Mouse (Mus musculus) CH12.LX (cell line): Measurements from ENCODE around the gene Hsd11b2. TPM values are rescaled to one million over a fixed set of nuclear protein-coding genes. Genes with fewer than 3 reads are reported as not detected.

Source experiments
- DNase-seq: peaks from one replicate; pipeline ENCODE4 v3.0.0-alpha.2; 2013; ENCODE audit errors: extremely low read depth
- H3K27ac ChIP-seq: 2 replicates; pipeline ENCODE4 v1.5.1; 2012; ENCODE audit warnings: low read depth, mild to moderate bottlenecking, control low read depth, moderate library complexity; ENCODE audit not compliant: insufficient read depth
- H3K27me3 ChIP-seq: replicated peaks from 2 replicates; pipeline ENCODE3; 2012; ENCODE audit warnings: inconsistent platforms
- H3K36me3 ChIP-seq, 2 experiments: replicated peaks in 1 of 2; 2 replicates each; pipeline versions ENCODE3 to v1.6.1; 2012; ENCODE audit warnings: inconsistent platforms in 1 of 2, low read length in 1 of 2, mild to moderate bottlenecking in 1 of 2, mixed read lengths in 1 of 2, moderate library complexity in 1 of 2; ENCODE audit not compliant: control insufficient read depth in 1 of 2, insufficient read depth in 1 of 2
- H3K4me1 ChIP-seq, 2 experiments: 2 replicates each; pipeline ENCODE4 v1.6.1; 2012; ENCODE audit warnings: inconsistent platforms in 1 of 2, moderate library complexity in 1 of 2; ENCODE audit not compliant: insufficient read depth in 2 of 2, control insufficient read depth in 1 of 2
- H3K4me2 ChIP-seq: 2 replicates; pipeline ENCODE4 v1.6.1; 2012; ENCODE audit warnings: low read depth, mild to moderate bottlenecking, control low read depth; ENCODE audit not compliant: poor library complexity, insufficient read depth, severe bottlenecking
- H3K4me3 ChIP-seq, 3 experiments: fragments of 150-350 bp in 1 of 3; sonication (generic) in 1 of 3; replicated peaks in 1 of 3; 2 replicates each; pipeline versions ENCODE3 to v1.5.1; 2011 to 2012; ENCODE audit warnings: low read depth in 2 of 3, low read length in 2 of 3, mild to moderate bottlenecking in 2 of 3, moderate library complexity in 2 of 3, control low read depth in 1 of 3, improper control_type of control experiment in 1 of 3, inconsistent platforms in 1 of 3, mixed read lengths in 1 of 3; ENCODE audit not compliant: poor library complexity in 1 of 3
- H3K79me2 ChIP-seq: replicated peaks from 2 replicates; pipeline ENCODE4 v1.6.1; 2012; ENCODE audit warnings: mild to moderate bottlenecking, moderate library complexity; ENCODE audit not compliant: control insufficient read depth, poor library complexity, insufficient read depth, severe bottlenecking; ENCODE audit errors: extremely low read depth
- H3K9ac ChIP-seq: 2 replicates; pipeline ENCODE4 v1.6.1; 2012; ENCODE audit warnings: low read depth, mild to moderate bottlenecking, control low read depth, moderate library complexity; ENCODE audit not compliant: insufficient read depth
- H3K9me3 ChIP-seq: replicated peaks from 2 replicates; pipeline ENCODE3; 2012; ENCODE audit warnings: low read length, inconsistent platforms, mixed read lengths
- CHD1 ChIP-seq: IDR thresholded peaks from 2 replicates; pipeline ENCODE4 v1.6.1; 2012; ENCODE audit warnings: low read depth, low read length, improper control_type of control experiment, inconsistent platforms
- CHD2 ChIP-seq: IDR thresholded peaks from 2 replicates; pipeline ENCODE4 v1.6.1; 2011; ENCODE audit warnings: low read length, improper control_type of control experiment
- E2F4 ChIP-seq: IDR thresholded peaks from 2 replicates; pipeline ENCODE4 v1.6.1; 2011; ENCODE audit warnings: low read depth, low read length, improper control_type of control experiment; ENCODE audit not compliant: insufficient replicate concordance
- EP300 ChIP-seq: IDR thresholded peaks from 2 replicates; pipeline ENCODE4 v1.6.1; 2011; ENCODE audit warnings: low read length, improper control_type of control experiment
- ETS1 ChIP-seq: conservative IDR thresholded peaks from 2 replicates; pipeline ENCODE4 v1.6.1; 2012; ENCODE audit warnings: low read depth, mild to moderate bottlenecking, inconsistent platforms, low read length, improper control_type of control experiment, moderate library complexity
- GABPA ChIP-seq: IDR thresholded peaks from 2 replicates; pipeline ENCODE4 v1.6.1; 2012; ENCODE audit warnings: low read depth, low read length, improper control_type of control experiment, inconsistent platforms; ENCODE audit not compliant: insufficient replicate concordance
- HCFC1 ChIP-seq: IDR thresholded peaks from 2 replicates; pipeline ENCODE4 v1.6.1; 2012; ENCODE audit warnings: low read depth, mild to moderate bottlenecking, inconsistent platforms, low read length, improper control_type of control experiment
- JUN ChIP-seq: IDR thresholded peaks from 2 replicates; pipeline ENCODE4 v1.6.1; 2011; ENCODE audit warnings: low read depth, mild to moderate bottlenecking, low read length, improper control_type of control experiment, moderate library complexity; ENCODE audit not compliant: insufficient read depth
- JUND ChIP-seq: conservative IDR thresholded peaks from 2 replicates; pipeline ENCODE4 v1.6.1; 2011; ENCODE audit warnings: low read depth, low read length, improper control_type of control experiment
- MAFK ChIP-seq: IDR thresholded peaks from 2 replicates; pipeline ENCODE4 v1.6.1; 2011; ENCODE audit warnings: low read length, improper control_type of control experiment; ENCODE audit not compliant: insufficient replicate concordance
- MAX ChIP-seq: IDR thresholded peaks from 2 replicates; pipeline ENCODE4 v1.6.1; 2011; ENCODE audit warnings: low read length, improper control_type of control experiment
- MAZ ChIP-seq: IDR thresholded peaks from 2 replicates; pipeline ENCODE4 v1.6.1; 2012; ENCODE audit warnings: low read depth, mild to moderate bottlenecking, inconsistent platforms, low read length, improper control_type of control experiment, moderate library complexity
- MEF2A ChIP-seq: IDR thresholded peaks from 2 replicates; pipeline ENCODE4 v1.6.1; 2014; ENCODE audit warnings: low read depth, mild to moderate bottlenecking, inconsistent platforms, low read length, improper control_type of control experiment, borderline replicate concordance
- MYC ChIP-seq: IDR thresholded peaks from 2 replicates; pipeline ENCODE4 v1.6.1; 2011; ENCODE audit warnings: low read depth, mild to moderate bottlenecking, improper control_type of control experiment, low read length
- NELFE ChIP-seq: IDR thresholded peaks from 2 replicates; pipeline ENCODE4 v1.6.1; 2011; ENCODE audit warnings: low read depth, low read length, improper control_type of control experiment
- POLR2A ChIP-seq: IDR thresholded peaks from 2 replicates; pipeline ENCODE4 v1.6.1; 2011; ENCODE audit warnings: low read depth, mild to moderate bottlenecking, improper control_type of control experiment, low read length
- POLR2AphosphoS2 ChIP-seq: IDR thresholded peaks from 2 replicates; pipeline ENCODE4 v1.6.1; 2011; ENCODE audit warnings: low read depth, low read length, improper control_type of control experiment
- RAD21 ChIP-seq: IDR thresholded peaks from 2 replicates; pipeline ENCODE4 v1.6.1; 2011; ENCODE audit warnings: low read depth, mild to moderate bottlenecking, low read length, improper control_type of control experiment, moderate library complexity
- RCOR1 ChIP-seq: conservative IDR thresholded peaks from 2 replicates; pipeline ENCODE4 v1.6.1; 2012; ENCODE audit warnings: low read depth, mild to moderate bottlenecking, inconsistent platforms, low read length, improper control_type of control experiment
- SIN3A ChIP-seq: IDR thresholded peaks from 2 replicates; pipeline ENCODE4 v1.6.1; 2012; ENCODE audit warnings: low read length, improper control_type of control experiment, inconsistent platforms
- SMC3 ChIP-seq: IDR thresholded peaks from 2 replicates; pipeline ENCODE4 v1.6.1; 2011; ENCODE audit warnings: low read depth, low read length, improper control_type of control experiment
- TCF12 ChIP-seq: IDR thresholded peaks from 2 replicates; pipeline ENCODE4 v1.6.1; 2014; ENCODE audit warnings: low read depth, mild to moderate bottlenecking, inconsistent platforms, low read length, improper control_type of control experiment
- UBTF ChIP-seq: IDR thresholded peaks from 2 replicates; pipeline ENCODE4 v1.6.1; 2012; ENCODE audit warnings: low read depth, mild to moderate bottlenecking, inconsistent platforms, low read length, improper control_type of control experiment, moderate library complexity
- USF1 ChIP-seq: IDR thresholded peaks from 2 replicates; pipeline ENCODE4 v1.6.1; 2014; ENCODE audit warnings: low read depth, mild to moderate bottlenecking, inconsistent platforms, low read length, improper control_type of control experiment
- USF2 ChIP-seq: conservative IDR thresholded peaks from 2 replicates; pipeline ENCODE4 v1.6.1; 2011; ENCODE audit warnings: low read depth, low read length, improper control_type of control experiment
- ZC3H11A ChIP-seq: IDR thresholded peaks from 2 replicates; pipeline ENCODE4 v1.6.1; 2012; ENCODE audit warnings: low read depth, mild to moderate bottlenecking, inconsistent platforms, low read length, improper control_type of control experiment
- ZMIZ1 ChIP-seq: IDR thresholded peaks from 2 replicates; pipeline ENCODE4 v1.6.1; 2012; ENCODE audit warnings: low read depth, mild to moderate bottlenecking, inconsistent platforms, low read length, improper control_type of control experiment
- dilution Hi-C: fragments of 300-500 bp; cut with MboI; formaldehyde crosslinking; loops from 2 replicates; pipeline ENCODE4 v1.14.3; 2020; ENCODE audit warnings: low sequenced_read_pairs; ENCODE audit not compliant: extremely low pct_unique_long_range_greater_than_20kb, extremely low pct_ligation_motif_present
- in situ Hi-C: fragments of 300-500 bp; cut with MboI; formaldehyde crosslinking; loops from 3 replicates; pipeline ENCODE4 v1.14.3; 2019; ENCODE audit warnings: low sequenced_read_pairs, low pct_ligation_motif_present, low pct_unique_long_range_greater_than_20kb, mixed read lengths
- polyA plus RNA-seq: library from polyadenylated mRNA; unstranded; fragments of >175 nt; gene quantifications from 2 replicates; pipeline ENCODE4 v1.2.1, GENCODE M21; 2012; ENCODE audit warnings: low read depth; ENCODE audit not compliant: insufficient read length
- total RNA-seq, 2 experiments: library from RNA; depleted of rRNA; stranded (reverse); fragments of 300-350 nt in 1 of 2; fragments of >200 nt in 1 of 2; gene quantifications; 2 replicates each; pipeline ENCODE4 v1.2.3; 2012 to 2014

Gene Hsd11b2
- total and polyA plus RNA-seq, 3 experiments = not detected

DNA sequence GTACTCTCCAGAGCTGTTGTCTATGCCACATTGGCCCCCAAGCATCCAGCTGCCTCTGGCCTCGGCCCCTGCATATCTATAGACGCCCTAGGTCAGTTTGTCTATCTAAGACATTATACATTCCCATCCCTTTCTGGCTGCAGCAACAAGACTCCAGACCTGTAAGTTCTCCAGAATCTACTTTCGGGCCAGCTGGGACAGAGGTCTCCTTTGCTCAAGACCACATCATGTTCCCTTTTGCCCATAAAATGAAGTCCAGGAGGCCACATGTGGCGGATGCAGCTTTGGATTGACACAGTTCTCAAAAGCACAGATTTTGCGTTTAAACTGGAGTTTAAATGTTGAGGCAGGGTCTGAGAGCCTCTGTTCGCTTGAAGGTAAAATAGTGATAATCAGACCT, 4.4 kb upstream of the Hsd11b2 start:
- H3K27ac ChIP-seq = no peak overlapping the region
- H3K9me3 ChIP-seq = no peaks in the 10 kb centered on the region
- peaks cover 8 to 24% of the 10 kb centered on the region in 2 experiments for H3K4me1 ChIP-seq
- peaks cover 23% of the 10 kb centered on the region for H3K27me3 ChIP-seq
- H3K4me2 ChIP-seq = no peak overlapping the region
- dilution Hi-C loops = no loop called here
- no peak overlapping the region for H3K9ac ChIP-seq
- H3K79me2 ChIP-seq = no peaks in the 10 kb centered on the region
- in situ Hi-C loops = loop anchor here (5.0 kb wide), 1 partner anchor 33 kb away; no protein-coding TSS in a partner anchor
- no peaks in the 10 kb centered on the region for H3K36me3 ChIP-seq
- no peak overlapping the region for H3K4me3 ChIP-seq
- TF ChIP-seq MYC (no peak), EP300 (no peak), JUN (no peak), USF2 (no peak), MAZ (no peak), RCOR1 (no peak), NELFE (no peak), UBTF (no peak), MAX (no peak), E2F4 (no peak), ETS1 (no peak), POLR2A (no peak), GABPA (no peak), SMC3 (no peak), RAD21 (no peak), HCFC1 (no peak), JUND (no peak)
- no peak for DNase-seq

DNA sequence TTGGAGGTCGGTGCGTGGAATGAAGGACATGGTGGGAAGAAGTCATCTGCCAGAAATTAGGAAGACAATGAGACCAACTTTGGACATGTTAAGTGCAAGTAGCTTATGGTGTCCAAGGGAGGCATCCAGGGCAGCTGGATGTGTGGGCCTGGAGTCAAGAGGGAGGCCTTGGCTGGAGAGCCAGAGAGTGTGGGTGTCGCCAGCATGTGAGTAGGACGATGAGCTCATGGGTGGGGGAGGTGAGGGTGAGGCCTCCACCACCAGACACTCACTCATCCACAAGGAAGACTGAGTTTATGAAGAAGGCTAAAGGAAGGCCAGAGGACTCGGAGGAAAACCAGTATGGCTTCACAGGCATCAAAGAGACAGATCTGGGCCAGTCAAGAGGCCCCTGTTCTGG, 3.9 kb upstream of the Hsd11b2 start:
- Histone ChIP-seq H3K4me2 (no peak overlapping the region), H3K27ac (no peak overlapping the region), H3K36me3 (no peaks in the 10 kb centered on the region), H3K79me2 (no peaks in the 10 kb centered on the region), H3K4me3 (no peak overlapping the region), H3K9me3 (no peaks in the 10 kb centered on the region), H3K9ac (no peak overlapping the region), H3K27me3 (peaks cover 23% of the 10 kb centered on the region), H3K4me1 (peaks cover 5 to 21% of the 10 kb centered on the region in 2 experiments)
- no peak for DNase-seq
- in situ Hi-C loops (loop anchor here (5.0 kb wide), 1 partner anchor 33 kb away; no protein-coding TSS in a partner anchor), dilution Hi-C loops (no loop called here)
- no peak for TF ChIP-seq ZC3H11A
- TF ChIP-seq GABPA = no peak
- no peak for TF ChIP-seq USF2
- no peak for TF ChIP-seq MAFK
- no peak for TF ChIP-seq JUND
- no peak for TF ChIP-seq MEF2A
- TF ChIP-seq SIN3A = no peak
- TF ChIP-seq CHD2 = no peak
- TF ChIP-seq RCOR1 = no peak
- no peak for TF ChIP-seq MYC
- no peak for TF ChIP-seq USF1
- no peak for TF ChIP-seq POLR2AphosphoS2
- no peak for TF ChIP-seq ETS1
- no peak for TF ChIP-seq ZMIZ1
- TF ChIP-seq E2F4 = no peak
- no peak for TF ChIP-seq MAX
- no peak for TF ChIP-seq CHD1
- TF ChIP-seq TCF12 = no peak
